Mouse (Mus musculus) MEL (cell line): ENCODE measurements around the gene Tfap4. TPM values are rescaled to one million over a fixed set of nuclear protein-coding genes. Genes with fewer than 3 reads are reported as not detected.

ENCODE experiments used
- DNase-seq: peaks from one replicate; pipeline ENCODE4 v3.0.0; 2011; ENCODE audit warnings: low read depth, low spot score
- H3K27ac ChIP-seq: 2 replicates; pipeline ENCODE4 v1.5.1; 2012; ENCODE audit warnings: low read depth, mild to moderate bottlenecking, control low read depth, low read length, moderate library complexity; ENCODE audit not compliant: control insufficient read depth
- H3K27me3 ChIP-seq, 2 experiments: fragments of 150-350 bp in 1 of 2; sonication (generic) in 1 of 2; 2 replicates each; pipeline ENCODE4 v1.6.1; 2012; ENCODE audit warnings: low read length in 2 of 2, mild to moderate bottlenecking in 2 of 2, improper control_type of control experiment in 1 of 2, moderate library complexity in 1 of 2; ENCODE audit not compliant: insufficient read depth in 2 of 2, control insufficient read depth in 1 of 2
- H3K36me3 ChIP-seq, 2 experiments: 2 replicates each; pipeline ENCODE4 v1.6.1; 2012 to 2014; ENCODE audit warnings: low read length in 2 of 2, improper control_type of control experiment in 1 of 2, inconsistent platforms in 1 of 2, mild to moderate bottlenecking in 1 of 2; ENCODE audit not compliant: insufficient read depth in 2 of 2, control insufficient read depth in 1 of 2
- H3K4me1 ChIP-seq, 2 experiments: fragments of 150-350 bp in 1 of 2; sonication (generic) in 1 of 2; 2 replicates each; pipeline ENCODE4 v1.6.1; 2012; ENCODE audit warnings: low read length in 2 of 2, improper control_type of control experiment in 1 of 2, mild to moderate bottlenecking in 1 of 2; ENCODE audit not compliant: insufficient read depth in 2 of 2, control insufficient read depth in 1 of 2
- H3K4me3 ChIP-seq, 2 experiments: fragments of 150-350 bp in 1 of 2; sonication (generic) in 1 of 2; 2 replicates each; pipeline ENCODE4 v1.5.1; 2012; ENCODE audit warnings: low read depth in 2 of 2, low read length in 2 of 2, mild to moderate bottlenecking in 2 of 2, moderate library complexity in 2 of 2, control low read depth in 1 of 2, improper control_type of control experiment in 1 of 2; ENCODE audit not compliant: control insufficient read depth in 1 of 2, insufficient read depth in 1 of 2
- H3K79me2 ChIP-seq: 2 replicates; pipeline ENCODE4 v1.6.1; 2012; ENCODE audit warnings: mild to moderate bottlenecking, low read length, moderate library complexity; ENCODE audit not compliant: control insufficient read depth, poor library complexity, insufficient read depth
- H3K9ac ChIP-seq: 2 replicates; pipeline ENCODE4 v1.6.1; 2012; ENCODE audit warnings: low read depth, mild to moderate bottlenecking, control low read depth, low read length, moderate library complexity; ENCODE audit not compliant: control insufficient read depth, poor library complexity, severe bottlenecking
- H3K9me3 ChIP-seq: fragments of 150-350 bp; sonication (generic); replicated peaks from 2 replicates; pipeline ENCODE4 v1.6.1; 2012; ENCODE audit warnings: mild to moderate bottlenecking, low read length, improper control_type of control experiment, moderate library complexity; ENCODE audit not compliant: insufficient read depth
- BHLHE40 ChIP-seq: IDR thresholded peaks from 2 replicates; pipeline ENCODE4 v1.6.1; 2012; ENCODE audit warnings: low read depth, mild to moderate bottlenecking, inconsistent platforms, low read length, improper control_type of control experiment, borderline replicate concordance
- CHD1 ChIP-seq: IDR thresholded peaks from 2 replicates; pipeline ENCODE4 v1.6.1; 2012; ENCODE audit warnings: low read depth, mild to moderate bottlenecking, inconsistent platforms, low read length, improper control_type of control experiment
- CHD2 ChIP-seq: IDR thresholded peaks from 2 replicates; pipeline ENCODE4 v1.6.1; 2011; ENCODE audit warnings: low read length, improper control_type of control experiment
- CTCF ChIP-seq, 3 experiments: IDR thresholded peaks in 2 of 3; conservative IDR thresholded peaks in 1 of 3; 2 replicates each; pipeline ENCODE4 v1.5.1; 2011 to 2012; ENCODE audit warnings: low read length in 3 of 3, low read depth in 2 of 3, mild to moderate bottlenecking in 2 of 3, improper control_type of control experiment in 1 of 3, inconsistent platforms in 1 of 3, mixed read lengths in 1 of 3, moderate library complexity in 1 of 3; ENCODE audit not compliant: control insufficient read depth in 1 of 3, insufficient read depth in 1 of 3, poor library complexity in 1 of 3, severe bottlenecking in 1 of 3
- E2F4 ChIP-seq: IDR thresholded peaks from 2 replicates; pipeline ENCODE4 v1.6.1; 2011; ENCODE audit warnings: low read depth, low read length, improper control_type of control experiment, borderline replicate concordance
- ELF1 ChIP-seq: IDR thresholded peaks from 2 replicates; pipeline ENCODE4 v1.6.1; 2014; ENCODE audit warnings: low read depth, mild to moderate bottlenecking, inconsistent platforms, low read length, improper control_type of control experiment, moderate library complexity
- EP300 ChIP-seq, 2 experiments: IDR thresholded peaks; 2 replicates each; pipeline ENCODE4 v1.6.1; 2011; ENCODE audit warnings: improper control_type of control experiment in 2 of 2, low read length in 2 of 2, low read depth in 1 of 2, mild to moderate bottlenecking in 1 of 2
- ETS1 ChIP-seq: IDR thresholded peaks from 2 replicates; pipeline ENCODE4 v1.6.1; 2012; ENCODE audit warnings: low read depth, mild to moderate bottlenecking, inconsistent platforms, low read length, improper control_type of control experiment, moderate library complexity
- GABPA ChIP-seq: IDR thresholded peaks from 2 replicates; pipeline ENCODE4 v1.6.1; 2012; ENCODE audit warnings: low read depth, mild to moderate bottlenecking, inconsistent platforms, low read length, improper control_type of control experiment, moderate library complexity
- GATA1 ChIP-seq: IDR thresholded peaks from 2 replicates; pipeline ENCODE4 v1.6.1; 2011; ENCODE audit warnings: low read depth, low read length, improper control_type of control experiment
- HCFC1 ChIP-seq: IDR thresholded peaks from 2 replicates; pipeline ENCODE4 v1.6.1; 2012; ENCODE audit warnings: low read depth, mild to moderate bottlenecking, inconsistent platforms, low read length, improper control_type of control experiment, moderate library complexity
- JUND ChIP-seq: IDR thresholded peaks from 2 replicates; pipeline ENCODE4 v1.6.1; 2011; ENCODE audit warnings: low read depth, mild to moderate bottlenecking, improper control_type of control experiment, low read length
- KAT2A ChIP-seq: conservative IDR thresholded peaks from 2 replicates; pipeline ENCODE4 v1.6.1; 2012; ENCODE audit warnings: low read depth, low read length, improper control_type of control experiment, inconsistent platforms
- MAX ChIP-seq: IDR thresholded peaks from 2 replicates; pipeline ENCODE4 v1.6.1; 2011; ENCODE audit warnings: low read length, improper control_type of control experiment
- MAZ ChIP-seq: IDR thresholded peaks from 2 replicates; pipeline ENCODE4 v1.6.1; 2012; ENCODE audit warnings: low read depth, mild to moderate bottlenecking, inconsistent platforms, low read length, improper control_type of control experiment
- MEF2A ChIP-seq: IDR thresholded peaks from 2 replicates; pipeline ENCODE4 v1.6.1; 2014; ENCODE audit warnings: low read depth, mild to moderate bottlenecking, inconsistent platforms, low read length, improper control_type of control experiment; ENCODE audit not compliant: poor library complexity, insufficient replicate concordance, severe bottlenecking; ENCODE audit errors: extremely low read depth
- MXI1 ChIP-seq: IDR thresholded peaks from 2 replicates; pipeline ENCODE4 v1.6.1; 2011; ENCODE audit warnings: mild to moderate bottlenecking, low read depth, low read length, improper control_type of control experiment
- MYB ChIP-seq: IDR thresholded peaks from 2 replicates; pipeline ENCODE4 v1.6.1; 2011; ENCODE audit warnings: mild to moderate bottlenecking, low read depth, low read length, improper control_type of control experiment
- MYC ChIP-seq: IDR thresholded peaks from 2 replicates; pipeline ENCODE4 v1.6.1; 2011; ENCODE audit warnings: low read depth, mild to moderate bottlenecking, low read length, improper control_type of control experiment, moderate library complexity
- NELFE ChIP-seq: IDR thresholded peaks from 2 replicates; pipeline ENCODE4 v1.6.1; 2011; ENCODE audit warnings: low read depth, low read length, improper control_type of control experiment
- NRF1 ChIP-seq: IDR thresholded peaks from 2 replicates; pipeline ENCODE4 v1.6.1; 2014; ENCODE audit warnings: low read depth, mild to moderate bottlenecking, inconsistent platforms, low read length, improper control_type of control experiment, moderate library complexity; ENCODE audit not compliant: poor library complexity, insufficient read depth, severe bottlenecking
- POLR2A ChIP-seq, 2 experiments: IDR thresholded peaks; 2 replicates each; pipeline ENCODE4 v1.6.1; 2011 to 2012; ENCODE audit warnings: low read length in 2 of 2, mild to moderate bottlenecking in 2 of 2, control low read depth in 1 of 2, improper control_type of control experiment in 1 of 2, low read depth in 1 of 2, moderate library complexity in 1 of 2; ENCODE audit not compliant: control insufficient read depth in 1 of 2, insufficient read depth in 1 of 2, poor library complexity in 1 of 2
- POLR2AphosphoS2 ChIP-seq: IDR thresholded peaks from 2 replicates; pipeline ENCODE4 v1.6.1; 2011; ENCODE audit warnings: low read length, improper control_type of control experiment
- POLR2AphosphoS5 ChIP-seq: IDR thresholded peaks from 2 replicates; pipeline ENCODE4 v1.6.1; 2012; ENCODE audit warnings: low read depth, borderline replicate concordance, mild to moderate bottlenecking, inconsistent platforms, low read length, moderate library complexity, mixed read lengths
- RAD21 ChIP-seq: IDR thresholded peaks from 2 replicates; pipeline ENCODE4 v1.6.1; 2011; ENCODE audit warnings: mild to moderate bottlenecking, low read depth, low read length, improper control_type of control experiment
- SIN3A ChIP-seq: IDR thresholded peaks from 2 replicates; pipeline ENCODE4 v1.6.1; 2012; ENCODE audit warnings: low read length, improper control_type of control experiment, inconsistent platforms
- SMC3 ChIP-seq: IDR thresholded peaks from 2 replicates; pipeline ENCODE4 v1.6.1; 2011; ENCODE audit warnings: low read depth, low read length, improper control_type of control experiment
- TAL1 ChIP-seq: IDR thresholded peaks from 2 replicates; pipeline ENCODE4 v1.6.1; 2012; ENCODE audit warnings: mild to moderate bottlenecking, inconsistent platforms, low read length, moderate library complexity, mixed read lengths
- TBP ChIP-seq: IDR thresholded peaks from 2 replicates; pipeline ENCODE4 v1.8.0; 2011; ENCODE audit warnings: low read depth, low read length, improper control_type of control experiment
- UBTF ChIP-seq: IDR thresholded peaks from 2 replicates; pipeline ENCODE4 v1.6.1; 2012; ENCODE audit warnings: low read depth, mild to moderate bottlenecking, inconsistent platforms, low read length, improper control_type of control experiment, moderate library complexity, borderline replicate concordance; ENCODE audit not compliant: insufficient read depth
- USF1 ChIP-seq: IDR thresholded peaks from 2 replicates; pipeline ENCODE4 v1.6.1; 2014; ENCODE audit warnings: low read depth, mild to moderate bottlenecking, inconsistent platforms, low read length, improper control_type of control experiment, moderate library complexity
- USF2 ChIP-seq, 2 experiments: IDR thresholded peaks; 2 replicates each; pipeline ENCODE4 v1.6.1; 2011 to 2012; ENCODE audit warnings: improper control_type of control experiment in 2 of 2, low read length in 2 of 2, borderline replicate concordance in 1 of 2, inconsistent platforms in 1 of 2, low read depth in 1 of 2, mild to moderate bottlenecking in 1 of 2; ENCODE audit not compliant: insufficient read depth in 1 of 2
- ZC3H11A ChIP-seq: IDR thresholded peaks from 2 replicates; pipeline ENCODE4 v1.6.1; 2012; ENCODE audit warnings: low read depth, mild to moderate bottlenecking, inconsistent platforms, low read length, improper control_type of control experiment
- ZKSCAN1 ChIP-seq: IDR thresholded peaks from 2 replicates; pipeline ENCODE4 v1.6.1; 2012; ENCODE audit warnings: low read depth, mild to moderate bottlenecking, inconsistent platforms, low read length, improper control_type of control experiment, moderate library complexity
- ZMIZ1 ChIP-seq: IDR thresholded peaks from 2 replicates; pipeline ENCODE4 v1.6.1; 2012; ENCODE audit warnings: low read depth, mild to moderate bottlenecking, inconsistent platforms, low read length, improper control_type of control experiment, moderate library complexity
- ZNF384 ChIP-seq: IDR thresholded peaks from 2 replicates; pipeline ENCODE4 v1.6.1; 2012; ENCODE audit warnings: low read depth, mild to moderate bottlenecking, inconsistent platforms, low read length, improper control_type of control experiment
- polyA plus RNA-seq, 2 experiments: library from polyadenylated mRNA; stranded (reverse) in 1 of 2; unstranded in 1 of 2; fragments of >175 nt in 1 of 2; fragments of >200 nt in 1 of 2; gene quantifications; 2 replicates each; pipeline versions ENCODE4 v1.2.1 to v1.2.4; 2012; ENCODE audit warnings: low replicate concordance in 2 of 2, low read depth in 1 of 2; ENCODE audit not compliant: insufficient read length in 2 of 2, insufficient read depth in 1 of 2, missing spikeins in 1 of 2
- total RNA-seq: library from RNA; depleted of rRNA; stranded (reverse); fragments of 300-350 nt; gene quantifications from 2 replicates; pipeline ENCODE4 v1.2.3, GENCODE M21; 2012

Tfap4 gene
- total and polyA plus RNA-seq, 3 experiments, result 26.2 to 217 (median 40.3) TPM

DNA sequence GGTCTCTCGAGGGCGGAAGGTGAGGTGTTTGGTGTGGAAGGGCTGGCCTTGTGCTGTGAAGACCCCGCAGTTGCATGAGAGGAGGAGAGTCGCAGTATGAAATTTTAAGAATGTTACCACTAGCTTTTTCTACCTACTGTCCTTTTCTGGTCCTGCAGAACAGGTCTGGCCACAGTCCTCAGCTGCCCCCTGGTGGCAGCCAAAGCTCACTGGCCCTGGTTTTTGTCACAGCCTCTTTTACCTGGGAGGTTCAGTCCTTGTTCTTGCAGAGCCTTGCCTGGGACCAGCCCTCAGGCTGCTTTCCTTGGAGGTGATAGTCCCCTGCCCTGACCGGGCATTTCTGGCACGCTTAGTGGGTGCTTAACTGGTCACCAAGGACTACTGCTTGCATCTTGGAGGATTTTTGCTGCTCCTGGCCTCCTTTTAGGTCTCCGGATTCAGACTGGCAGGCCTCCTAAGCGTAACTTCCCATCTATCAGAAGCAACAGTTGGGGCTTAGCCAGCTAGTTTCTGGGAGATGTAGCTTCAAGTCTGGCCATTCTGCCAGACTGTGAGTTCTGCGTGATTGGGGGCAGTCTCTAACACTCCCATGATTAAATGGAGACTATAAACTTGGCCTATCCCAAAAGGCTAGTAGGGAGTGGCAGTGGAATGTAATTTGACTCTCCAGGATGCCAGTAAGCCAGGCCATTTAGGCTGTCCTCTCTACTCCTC, 48.3 kb upstream of the Tfap4 start:
- TF ChIP-seq ZNF384 (no peak), CHD2 (no peak), E2F4 (no peak), JUND (no peak), ZKSCAN1 (no peak), ZC3H11A (peak; percentile 97), CTCF (IDR thresholded peaks at IDR 0.05 in 2 of 3, conservative IDR thresholded peaks at IDR 0.05 in 1 of 3; ENCODE audit: control insufficient read depth in 1 of 3, insufficient read depth in 1 of 3, low read depth in 2 of 3, low read length in 3 of 3, poor library complexity in 1 of 3, severe bottlenecking in 1 of 3) (peak; percentile 94 to 98 (median 98); a peak in 5 of 6 replicates), MXI1 (no peak), CHD1 (no peak), GATA1 (no peak), TAL1 (no peak), POLR2AphosphoS2 (no peak), POLR2A (IDR thresholded peaks at IDR 0.05; ENCODE audit: control insufficient read depth in 1 of 2, insufficient read depth in 1 of 2, low read depth in 1 of 2, low read length in 2 of 2, poor library complexity in 1 of 2) (no peak), TBP (no peak), POLR2AphosphoS5 (no peak), GABPA (no peak), USF1 (no peak), MEF2A (no peak), EP300 (IDR thresholded peaks at IDR 0.05; ENCODE audit: low read depth in 1 of 2, low read length in 2 of 2) (no peak), UBTF (no peak), NELFE (no peak), MYB (no peak), ELF1 (no peak), RAD21 (peak; percentile 99), MYC (no peak), MAX (no peak), ZMIZ1 (no peak), SIN3A (no peak), BHLHE40 (no peak), SMC3 (peak; percentile 98), ETS1 (no peak), KAT2A (no peak), MAZ (no peak), USF2 (IDR thresholded peaks at IDR 0.05; ENCODE audit: borderline replicate concordance in 1 of 2, insufficient read depth in 1 of 2, low read depth in 1 of 2, low read length in 2 of 2) (no peak), HCFC1 (no peak), NRF1 (no peak)
- no peak overlapping the region for H3K4me3 ChIP-seq

More for the DNA sequence above, 48.3 kb upstream of the Tfap4 start:
- H3K9me3 ChIP-seq, result no peaks in the 10 kb centered on the region
- no peaks in the 10 kb centered on the region for H3K79me2 ChIP-seq
- H3K27me3 ChIP-seq, result no peaks in the 10 kb centered on the region
- peak; percentile 85 for DNase-seq
- H3K9ac ChIP-seq, result no peak overlapping the region
- no peak overlapping the region for H3K27ac ChIP-seq
- no peaks in the 10 kb centered on the region for H3K4me1 ChIP-seq
- no peaks in the 10 kb centered on the region for H3K36me3 ChIP-seq
